Mouse (Mus musculus) E14TG2a.4 (cell line): ENCODE measurements around the gene Chid1.

Experiments used
- H3K27me3 ChIP-seq: 2 replicates; pipeline ENCODE4 v1.6.1; 2014; ENCODE audit warnings: low read length, control low read depth; ENCODE audit not compliant: insufficient read depth
- H3K36me3 ChIP-seq: 2 replicates; pipeline ENCODE4 v1.6.1; 2014; ENCODE audit warnings: low read length, control low read depth; ENCODE audit not compliant: insufficient read depth
- H3K4me1 ChIP-seq: replicated peaks from 2 replicates; pipeline ENCODE4 v1.6.1; 2014; ENCODE audit warnings: low read depth, low read length, control low read depth
- H3K4me3 ChIP-seq: replicated peaks from 2 replicates; pipeline ENCODE4 v1.5.1; 2014; ENCODE audit warnings: mild to moderate bottlenecking, low read length
- H3K9me3 ChIP-seq: 2 replicates; pipeline ENCODE4 v1.6.1; 2014; ENCODE audit warnings: low read length, control low read depth
- CTCF ChIP-seq: conservative IDR thresholded peaks from 2 replicates; pipeline ENCODE4 v1.5.1; 2014; ENCODE audit warnings: low read length
- NANOG ChIP-seq: IDR thresholded peaks from 2 replicates; pipeline ENCODE4 v1.6.1; 2014; ENCODE audit warnings: borderline replicate concordance, low read length, mixed read lengths
- POU5F1 ChIP-seq: IDR thresholded peaks from 2 replicates; pipeline ENCODE4 v1.6.1; 2014; ENCODE audit warnings: low read length, borderline replicate concordance

The Chid1 gene

DNA sequence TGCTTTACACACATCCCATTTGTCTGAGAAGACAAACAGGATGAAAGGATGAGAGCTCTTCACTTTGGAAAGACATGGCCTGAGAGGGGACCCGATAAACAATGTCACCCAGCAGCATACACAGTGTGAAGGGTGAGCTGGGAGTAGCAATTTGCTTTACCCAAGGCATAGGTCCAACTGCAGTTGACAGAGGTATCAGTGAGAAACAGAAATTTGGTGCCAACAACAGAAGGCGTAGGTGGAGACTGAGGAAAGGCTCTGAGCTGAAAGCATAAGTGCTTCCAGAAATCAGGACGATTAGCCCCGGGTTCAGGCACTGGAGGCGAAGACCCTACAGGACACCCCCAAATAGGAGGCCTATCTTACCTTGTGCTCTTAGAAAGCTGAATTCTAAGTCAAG lies 29.5 kb downstream of the Chid1 start:
- Histone ChIP-seq H3K4me3 (no peak overlapping the region), H3K4me1 (peaks cover 40% of the 10 kb centered on the region), H3K27me3 (no peaks in the 10 kb centered on the region), H3K36me3 (peaks cover 60% of the 10 kb centered on the region), H3K9me3 (no peaks in the 10 kb centered on the region)
- TF ChIP-seq CTCF (no peak), NANOG (no peak), POU5F1 (no peak)

DNA sequence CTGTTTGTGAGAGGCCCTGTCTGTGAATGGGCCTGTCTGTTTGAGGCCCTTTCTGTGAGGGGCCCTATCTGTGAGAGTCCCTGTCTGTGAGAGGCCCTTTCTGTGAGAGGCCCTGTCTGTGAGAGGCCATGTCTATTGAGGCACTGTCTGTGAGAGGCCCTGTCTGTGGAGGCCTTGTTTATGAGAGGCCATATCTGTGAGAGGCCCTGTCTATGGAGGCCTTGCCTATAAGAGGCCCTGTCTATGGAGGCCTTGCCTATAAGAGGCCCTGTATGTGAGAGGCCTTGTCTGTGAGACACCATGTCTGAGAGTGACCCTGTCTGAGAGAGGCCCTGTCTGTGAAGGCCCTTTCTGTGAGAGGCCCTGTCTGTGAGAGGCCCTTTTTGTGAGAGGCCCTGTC lies 31.5 kb downstream of the Chid1 start:
- no peak overlapping the region for H3K4me3 ChIP-seq
- H3K4me1 ChIP-seq = peaks cover 36% of the 10 kb centered on the region
- H3K9me3 ChIP-seq = no peaks in the 10 kb centered on the region
- no peaks in the 10 kb centered on the region for H3K27me3 ChIP-seq
- peaks cover 48% of the 10 kb centered on the region for H3K36me3 ChIP-seq
- no peak for TF ChIP-seq POU5F1
- TF ChIP-seq CTCF = no peak
- TF ChIP-seq NANOG = no peak

DNA sequence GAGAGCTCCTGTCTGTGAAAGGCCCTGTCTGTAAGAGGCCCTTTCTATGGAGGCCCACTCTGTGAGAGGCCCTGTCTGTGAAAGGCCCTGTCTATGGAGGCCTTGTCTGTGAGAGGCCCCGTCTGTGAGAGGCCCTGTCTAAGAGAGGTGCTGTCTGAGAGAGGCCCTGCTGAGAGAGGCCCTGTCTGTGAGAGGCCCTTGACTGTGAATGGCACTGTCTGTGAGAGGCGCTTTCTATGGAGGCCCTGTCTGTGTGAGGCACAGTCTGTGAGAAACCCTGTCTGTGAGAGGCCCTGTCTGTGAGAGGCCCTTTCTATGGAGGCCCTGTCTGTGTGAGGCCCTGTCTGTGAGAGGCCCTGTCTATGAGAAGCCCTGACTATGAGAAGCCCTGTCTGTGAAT lies 33.4 kb downstream of the Chid1 start:
- Histone ChIP-seq H3K9me3 (no peaks in the 10 kb centered on the region), H3K4me1 (peaks cover 27% of the 10 kb centered on the region), H3K27me3 (no peaks in the 10 kb centered on the region), H3K4me3 (no peak overlapping the region), H3K36me3 (peaks cover 47% of the 10 kb centered on the region)
- TF ChIP-seq NANOG = no peak
- TF ChIP-seq CTCF = no peak
- TF ChIP-seq POU5F1 = no peak

DNA sequence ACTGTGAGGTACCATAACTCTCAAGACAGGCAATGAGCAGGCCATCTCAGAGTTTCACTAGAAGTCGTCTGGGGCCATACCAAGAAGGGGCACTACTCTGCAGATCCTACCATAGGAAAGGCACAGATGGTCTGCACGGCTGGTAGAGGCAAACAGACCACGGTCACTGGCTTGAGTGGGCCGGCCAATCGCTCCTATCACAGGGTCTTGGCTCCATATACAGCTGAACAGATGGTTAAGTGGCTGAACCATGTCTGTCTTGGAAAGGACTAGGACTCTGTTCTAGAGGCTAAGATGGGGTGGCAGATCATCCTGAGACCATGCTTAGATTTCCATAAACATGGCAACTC lies 37.1 kb downstream of the Chid1 start:
- Histone ChIP-seq H3K4me3 (no peak overlapping the region), H3K27me3 (no peaks in the 10 kb centered on the region), H3K36me3 (peaks cover 24% of the 10 kb centered on the region), H3K4me1 (peaks cover 19% of the 10 kb centered on the region), H3K9me3 (no peaks in the 10 kb centered on the region)
- TF ChIP-seq POU5F1 (no peak), CTCF (no peak), NANOG (no peak)

DNA sequence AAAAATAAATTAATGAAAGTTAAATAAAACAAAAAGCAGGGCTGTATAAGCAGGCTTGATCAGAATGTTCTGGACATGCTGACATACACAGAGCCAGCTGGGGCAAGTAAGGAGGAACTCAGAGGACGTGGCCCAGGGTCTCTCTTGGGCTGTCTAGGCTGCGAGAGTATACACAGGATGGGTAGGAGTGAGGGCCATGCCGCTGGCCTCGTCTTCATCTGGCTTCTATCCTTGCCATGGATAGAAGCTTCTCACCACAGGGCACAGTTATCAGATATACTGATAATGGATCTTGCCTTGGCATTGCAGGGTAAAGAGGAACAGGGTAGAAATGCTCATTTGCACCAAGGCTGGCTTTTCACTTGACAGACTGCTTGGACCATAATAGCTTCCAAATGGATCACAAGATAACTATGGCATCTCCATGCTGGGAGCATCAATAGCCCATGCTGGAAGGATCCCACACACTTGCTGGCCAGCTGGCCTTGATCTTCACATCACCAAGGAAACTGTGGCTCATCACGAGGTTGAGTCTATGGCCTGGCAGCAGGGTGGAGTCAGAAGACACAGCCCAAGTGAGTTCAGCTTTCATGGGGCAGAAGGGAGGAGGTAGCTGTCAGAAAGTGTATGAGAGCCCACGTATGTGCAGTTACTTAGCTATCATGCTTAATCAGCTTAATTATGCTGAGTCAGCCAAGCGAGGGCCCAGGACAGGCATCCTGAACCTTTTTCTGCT lies 37.7 kb downstream of the Chid1 start:
- no peak overlapping the region for H3K4me3 ChIP-seq
- TF ChIP-seq POU5F1 (no peak), NANOG (no peak), CTCF (no peak)
- H3K36me3 ChIP-seq = peaks cover 27% of the 10 kb centered on the region

DNA sequence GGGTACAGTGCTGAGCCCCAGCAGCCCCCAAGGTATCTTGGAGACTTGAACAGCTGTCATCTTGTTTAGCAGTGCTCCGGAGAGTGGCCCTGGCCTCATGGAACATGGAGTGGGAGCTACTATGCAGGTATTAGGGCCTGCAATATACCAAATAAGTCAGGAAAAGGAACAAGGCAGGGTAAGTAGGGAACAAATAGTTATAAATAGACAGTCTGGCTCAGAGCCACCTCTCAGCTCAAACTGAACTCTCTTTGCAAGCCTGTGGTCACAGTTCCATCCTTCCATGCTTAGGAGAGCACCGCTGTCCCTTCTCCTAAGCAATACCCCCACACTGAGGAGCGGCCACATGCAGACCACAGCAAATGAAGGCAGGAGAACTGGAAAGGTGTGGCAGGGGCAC lies 42.1 kb downstream of the Chid1 start:
- H3K36me3 ChIP-seq = peaks cover 62% of the 10 kb centered on the region
- H3K4me1 ChIP-seq = peaks cover 2% of the 10 kb centered on the region; the same call in 1 of the 2 replicates
- no peaks in the 10 kb centered on the region for H3K27me3 ChIP-seq
- no peaks in the 10 kb centered on the region for H3K9me3 ChIP-seq
- H3K4me3 ChIP-seq = no peak overlapping the region
- TF ChIP-seq POU5F1 = no peak
- TF ChIP-seq CTCF = no peak
- no peak for TF ChIP-seq NANOG

More for the DNA sequence above, 37.7 kb downstream of the Chid1 start:
- Histone ChIP-seq H3K27me3 (no peaks in the 10 kb centered on the region), H3K4me1 (peaks cover 19% of the 10 kb centered on the region), H3K9me3 (no peaks in the 10 kb centered on the region)

DNA sequence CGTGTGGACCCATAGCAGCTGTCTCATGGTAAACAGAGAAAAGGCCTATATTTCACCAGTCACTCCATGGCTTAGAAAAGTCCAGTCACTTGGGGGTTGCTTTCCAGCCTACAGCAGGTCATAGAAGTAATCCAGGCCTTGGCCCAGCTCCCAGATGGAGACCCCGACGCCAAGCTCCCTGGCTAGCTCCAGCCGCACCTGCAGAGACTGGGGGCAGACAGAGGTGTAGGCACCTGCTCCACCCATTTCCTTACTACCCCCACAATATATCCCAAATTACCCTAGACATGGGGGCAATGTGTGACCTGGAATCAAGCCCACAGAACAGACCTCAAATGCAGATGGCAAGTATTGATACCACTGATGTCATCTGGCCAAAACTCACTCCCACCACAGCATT lies 43.7 kb downstream of the Chid1 start:
- Histone ChIP-seq H3K4me3 (no peak overlapping the region), H3K27me3 (no peaks in the 10 kb centered on the region), H3K4me1 (no peaks in the 10 kb centered on the region), H3K36me3 (peaks cover 73% of the 10 kb centered on the region), H3K9me3 (no peaks in the 10 kb centered on the region)
- TF ChIP-seq CTCF (no peak), NANOG (no peak), POU5F1 (no peak)

DNA sequence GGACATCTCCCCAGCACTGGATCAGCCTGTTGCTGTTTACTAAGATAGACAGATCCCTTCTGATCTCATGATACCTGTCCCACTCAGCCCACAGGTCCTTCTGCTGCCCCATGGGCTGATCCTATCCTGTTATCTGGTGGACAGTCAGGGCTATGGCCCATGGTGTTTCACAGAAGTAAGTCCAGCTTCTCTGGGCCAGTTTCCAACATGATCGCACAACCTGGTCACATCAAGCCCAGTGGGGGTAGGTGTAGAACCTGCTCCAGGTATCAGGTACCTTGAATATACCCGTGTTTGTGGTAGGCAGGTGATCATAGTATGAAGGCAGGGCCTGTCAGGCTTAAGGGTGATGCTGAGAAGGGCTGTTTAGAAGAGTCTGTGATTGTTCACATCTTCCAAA lies 44.3 kb downstream of the Chid1 start:
- TF ChIP-seq POU5F1 (no peak), CTCF (no peak), NANOG (no peak)
- Histone ChIP-seq H3K27me3 (no peaks in the 10 kb centered on the region), H3K4me3 (no peak overlapping the region), H3K36me3 (peaks cover 78% of the 10 kb centered on the region), H3K9me3 (no peaks in the 10 kb centered on the region), H3K4me1 (no peaks in the 10 kb centered on the region)

DNA sequence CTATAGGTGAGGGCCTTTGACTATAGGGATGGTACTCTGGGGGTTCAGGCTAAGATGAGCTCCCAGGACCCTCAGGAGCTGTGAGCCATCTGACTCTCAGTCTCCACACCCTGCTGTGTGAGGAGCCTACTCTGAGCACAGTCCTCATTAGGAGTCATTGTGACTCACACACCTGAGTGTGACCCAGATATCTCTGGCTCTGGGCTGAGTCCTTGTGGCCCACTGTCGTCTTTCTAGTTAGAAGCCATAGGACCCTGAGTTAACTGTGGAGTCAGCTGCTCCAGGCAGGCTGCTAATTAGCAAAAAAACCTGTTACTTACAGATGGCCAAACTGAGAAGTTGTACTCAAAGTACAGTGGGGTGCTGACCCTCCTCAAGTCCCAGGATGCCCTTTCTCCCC lies 45.9 kb downstream of the Chid1 start:
- TF ChIP-seq POU5F1 = no peak
- TF ChIP-seq NANOG = no peak
- TF ChIP-seq CTCF = no peak
- no peaks in the 10 kb centered on the region for H3K27me3 ChIP-seq
- peaks cover 84% of the 10 kb centered on the region for H3K36me3 ChIP-seq
- no peaks in the 10 kb centered on the region for H3K9me3 ChIP-seq
- H3K4me3 ChIP-seq = no peak overlapping the region
- H3K4me1 ChIP-seq = no peaks in the 10 kb centered on the region
